Mouse (Mus musculus): ENCODE data around the gene Timp2.

GRCm38 (mm10) chr11:118362501-118362900 lies 7.0 kb upstream of the Timp2 start:
- TF ChIP-seq CTCF (IDR thresholded peaks at IDR 0.05; ENCODE audit: borderline replicate concordance, control insufficient read depth, extremely low read depth, insufficient read depth, low read length, poor library complexity) (no peak), POLR2A (IDR thresholded peaks at IDR 0.05; ENCODE audit: control insufficient read depth, extremely low read depth, insufficient read depth, low read length, poor library complexity) (no peak)
